Mouse (Mus musculus) liver, embryonic 14.5 days (tissue): ENCODE data around the gene Zfp653. TPM values are rescaled to one million over a fixed set of nuclear protein-coding genes. Genes with fewer than 3 reads are reported as not detected.

Source experiments
- ATAC-seq: fragments of 200-750 bp; cut with Nextera tagmentation; 2 replicates; pipeline ENCODE4 v1.8.0; 2017; ENCODE audit warnings: moderate number of reproducible peaks, mild to moderate bottlenecking, moderate library complexity; ENCODE audit not compliant: insufficient read depth
- DNase-seq, 3 experiments: peaks; one replicate each; pipeline ENCODE4 v3.0.0-alpha.2; 2012 to 2013; ENCODE audit warnings: low read depth in 3 of 3, low spot score in 3 of 3
- H3K27ac ChIP-seq: fragments of 300-500 bp; sonication (generic); 2 replicates; pipeline ENCODE4 v1.5.1; 2014; ENCODE audit warnings: moderate library complexity, mild to moderate bottlenecking, control low read depth, inconsistent platforms
- H3K27me3 ChIP-seq: fragments of 300-500 bp; sonication (generic); 2 replicates; pipeline ENCODE4 v1.6.1; 2014; ENCODE audit warnings: mild to moderate bottlenecking, low read length, moderate library complexity; ENCODE audit not compliant: control insufficient read depth, insufficient read depth
- H3K36me3 ChIP-seq: fragments of 300-500 bp; sonication (generic); replicated peaks from 2 replicates; pipeline ENCODE4 v1.6.1; 2014; ENCODE audit warnings: low read depth; ENCODE audit not compliant: control insufficient read depth, insufficient read depth
- H3K4me1 ChIP-seq, 2 experiments: fragments of 200-500 bp in 1 of 2; fragments of 300-500 bp in 1 of 2; sonication (generic) in 1 of 2; replicated peaks; 2 replicates each; pipeline ENCODE4 v1.6.1; 2012 to 2014; ENCODE audit warnings: antibody characterized with exemption in 1 of 2, inconsistent platforms in 1 of 2, low read length in 1 of 2; ENCODE audit not compliant: control insufficient read depth in 2 of 2, insufficient read depth in 2 of 2
- H3K4me2 ChIP-seq: fragments of 300-500 bp; sonication (generic); 2 replicates; pipeline ENCODE4 v1.6.1; 2014; ENCODE audit warnings: low read depth, mild to moderate bottlenecking, control low read depth, moderate library complexity
- H3K4me3 ChIP-seq, 2 experiments: fragments of 200-500 bp in 1 of 2; fragments of 300-500 bp in 1 of 2; sonication (generic) in 1 of 2; 2 replicates each; pipeline ENCODE4 v1.5.1; 2012 to 2014; ENCODE audit warnings: low read depth in 2 of 2, low read length in 2 of 2, mild to moderate bottlenecking in 2 of 2, control low read depth in 1 of 2, inconsistent platforms in 1 of 2, moderate library complexity in 1 of 2; ENCODE audit not compliant: insufficient read depth in 1 of 2
- H3K9ac ChIP-seq: fragments of 300-500 bp; sonication (generic); replicated peaks from 2 replicates; pipeline ENCODE4 v1.6.1; 2014; ENCODE audit warnings: mild to moderate bottlenecking, control low read depth, moderate library complexity
- H3K9me3 ChIP-seq: fragments of 300-500 bp; sonication (generic); 2 replicates; pipeline ENCODE4 v1.6.1; 2016; ENCODE audit warnings: low read length, mixed read lengths; ENCODE audit not compliant: control insufficient read depth
- CTCF ChIP-seq: IDR thresholded peaks from 2 replicates; pipeline ENCODE4 v1.5.1; 2016; ENCODE audit warnings: antibody characterized with exemption, low read depth, control low read depth
- EP300 ChIP-seq: IDR thresholded peaks from 2 replicates; pipeline ENCODE4 v1.6.1; 2016; ENCODE audit warnings: antibody characterized with exemption, low read depth
- WGBS: fragments of 180-500 bp; shearing (Covaris S2); extraction: QIAGEN DNeasy Blood & Tissue Kit; methylation state at CpG from one replicate; pipeline ENCODE4 v1.1.7; 2014; ENCODE audit not compliant: insufficient replicate concordance; 5-methylcytosine and 5-hydroxymethylcytosine counted together
- polyA plus RNA-seq, 2 experiments: library from polyadenylated mRNA; depleted of rRNA in 1 of 2; stranded (reverse) in 1 of 2; unstranded in 1 of 2; fragments of >200 nt; fragmentation: Nextera tagmentation in 1 of 2; extraction: Ambion mirVana in 1 of 2; gene quantifications; 2 replicates each; pipeline versions ENCODE4 v1.2.1 to v1.2.3; 2012 to 2014

The Zfp653 gene
- polyA plus RNA-seq (2012; rRNA removed) (6.6 and 8.0 TPM in 2 replicates), polyA plus RNA-seq (2014; fragmentation: Nextera tagmentation; extraction: Ambion mirVana) (2.4 and 3.1 TPM in 2 replicates)

- DNase-seq (peak; percentile 90 to 91 (median 90)), ATAC-seq (peak; percentile 94)
- 1% methylated on average over 74 of the region's 87 CpGs for WGBS
- Histone ChIP-seq H3K4me3 (peak within 1 kb of the TSS; percentile 75 to 87), H3K4me1 (peaks cover 0 to 6% of the 10 kb centered on the region in 2 experiments; a peak in 2 of 4 replicates), H3K36me3 (no peaks in the 10 kb centered on the region; the same call in 1 of the 2 replicates), H3K9ac (peak within 1 kb of the TSS; percentile 75), H3K27me3 (no peaks in the 10 kb centered on the region), H3K27ac (peak within 1 kb of the TSS; percentile 69), H3K9me3 (no peaks in the 10 kb centered on the region), H3K4me2 (peak within 1 kb of the TSS; percentile 73)
- peak; percentile 28; the same call in 1 of the 2 replicates for TF ChIP-seq CTCF
- peak; percentile 36 for TF ChIP-seq EP300
Observed at GRCm38 (mm10) chr9:22070791-22071573, at the start of gene Zfp653, which contains the start of gene Gm49318. Gene Zfp653, minus strand, starts transcription at chr9:22071376. Gene Gm49318, minus strand, starts transcription at chr9:22071259.

GRCm38 (mm10) chr9:22119543-22119942 lies 48.4 kb upstream of the Zfp653 start:
- TF ChIP-seq CTCF (no peak), EP300 (no peak)
- no peak overlapping the region for H3K27ac ChIP-seq
- 77% methylated on average over 4 of the region's 4 CpGs for WGBS
- DNase-seq, result no peak
- H3K9ac ChIP-seq, result no peak overlapping the region
- no peak for ATAC-seq
- no peaks in the 10 kb centered on the region for H3K9me3 ChIP-seq
- no peak overlapping the region for H3K4me3 ChIP-seq
- H3K36me3 ChIP-seq, result no peaks in the 10 kb centered on the region
- H3K4me2 ChIP-seq, result no peak overlapping the region
- H3K4me1 ChIP-seq, result peaks cover 35 to 51% of the 10 kb centered on the region in 2 experiments
- H3K27me3 ChIP-seq, result no peaks in the 10 kb centered on the region

- WGBS, result 28% methylated on average over 10 of the region's 10 CpGs
- Histone ChIP-seq H3K9me3 (no peaks in the 10 kb centered on the region), H3K9ac (no peak overlapping the region), H3K27me3 (no peaks in the 10 kb centered on the region), H3K36me3 (peaks cover 10% of the 10 kb centered on the region), H3K4me3 (peak overlapping the region in 1 of 2 experiments; percentile 90; a peak in 2 of 4 replicates), H3K27ac (no peak overlapping the region), H3K4me1 (peaks cover 26 to 44% of the 10 kb centered on the region in 2 experiments), H3K4me2 (peak overlapping the region; percentile 78)
- ATAC-seq (peak; percentile 11; the same call in 1 of the 2 replicates), DNase-seq (peak; percentile 71 to 76 (median 72))
- TF ChIP-seq EP300 (no peak), CTCF (peak; percentile 91)
Observed at GRCm38 (mm10) chr9:22117754-22118456, 46.7 kb upstream of the Zfp653 start.

- H3K9me3 ChIP-seq, result no peaks in the 10 kb centered on the region
- no peaks in the 10 kb centered on the region for H3K27me3 ChIP-seq
- peak within 1 kb of the TSS; percentile 67 to 90 for H3K4me3 ChIP-seq
- peak within 1 kb of the TSS; percentile 69 for H3K27ac ChIP-seq
- ATAC-seq (peak; percentile 87), DNase-seq (peak; percentile 95 to 96 (median 96))
- H3K4me1 ChIP-seq, result peaks cover 15 to 34% of the 10 kb centered on the region in 2 experiments
- peaks cover 19% of the 10 kb centered on the region for H3K36me3 ChIP-seq
- under 1% methylated on average over 52 of the region's 52 CpGs for WGBS
- H3K4me2 ChIP-seq, result peak within 1 kb of the TSS; percentile 78
- no peak for TF ChIP-seq CTCF
- TF ChIP-seq EP300, result peak; percentile 22; the same call in 1 of the 2 replicates
- H3K9ac ChIP-seq, result peak within 1 kb of the TSS; percentile 82
Observed at GRCm38 (mm10) chr9:22116740-22117426, 45.7 kb upstream of the Zfp653 start, which contains the start of gene Elof1. Gene Elof1, minus strand, starts transcription at chr9:22117172.
